21 mouse cellular contexts compared by ENCODE assay signal in the genomic region with DNA sequence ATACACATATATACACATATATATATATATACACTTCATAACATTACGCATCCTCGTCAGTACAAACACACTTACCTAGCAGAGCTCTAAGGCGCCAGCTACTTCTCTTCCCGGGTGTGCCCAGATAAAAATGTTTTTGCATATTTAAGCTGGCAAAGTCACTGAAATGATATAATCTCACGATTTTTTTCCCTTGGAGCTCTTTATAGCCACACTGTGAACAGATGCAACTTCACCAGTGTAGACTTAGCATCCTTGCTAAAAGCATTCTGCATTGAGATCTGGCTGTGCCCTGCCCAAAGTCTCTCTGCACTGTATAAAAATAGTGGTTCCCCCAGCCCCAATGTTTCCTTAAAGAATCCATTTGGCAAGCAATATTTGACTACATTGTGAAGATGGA.
DNase-seq lines count a peak whose midpoint lies in the region; ATAC-seq lines count a peak whose summit lies in the region.
"Had no signal": no experiment of that assay in that cellular context is flagged by ENCODE, and none has a peak within 500 bp of the region (broad histone marks: within the 10 kb centered on the region; RNA-seq: fewer than 3 reads in every experiment).

No protein-coding gene starts in this region.

- WGBS in forebrain, embryonic 16.5 days, result 74% methylated on average over 5 of the region's 5 CpGs
- WGBS in forebrain, embryonic 13.5 days, result 87% methylated on average over 5 of the region's 5 CpGs

- ATAC-seq in forebrain, embryonic 16.5 days, result 0 out of 2 replicates have a peak, but pooled peaks have one; percentile 20
- ATAC-seq in forebrain, embryonic 13.5 days, result no peak

- no peaks in the 10 kb centered on the region for H3K36me3 ChIP-seq in forebrain, embryonic 16.5 days (ENCODE audit: control insufficient read depth, insufficient read depth)
- H3K36me3 ChIP-seq in forebrain, embryonic 13.5 days (ENCODE audit: poor library complexity, severe bottlenecking), result no peaks in the 10 kb centered on the region
- H3K36me3 ChIP-seq: embryonic facial prominence, embryonic 15.5 days; forebrain, embryonic 10.5 days; heart, embryonic 13.5 days; hindbrain, embryonic 15.5 days had no signal

- H3K27me3 ChIP-seq in forebrain, embryonic 16.5 days (replicated peaks; ENCODE audit: control insufficient read depth, insufficient read depth, low read length), result no peaks in the 10 kb centered on the region
- H3K27me3 ChIP-seq in forebrain, embryonic 13.5 days, result no peaks in the 10 kb centered on the region
- H3K27me3 ChIP-seq: embryonic facial prominence, embryonic 15.5 days; heart, embryonic 13.5 days; hindbrain, embryonic 15.5 days had no signal

- H3K9ac ChIP-seq in forebrain, embryonic 16.5 days (replicated peaks; ENCODE audit: low read depth, low read length), result no peak overlapping the region
- no peak overlapping the region for H3K9ac ChIP-seq in forebrain, embryonic 13.5 days
- H3K9ac ChIP-seq: embryonic facial prominence, embryonic 15.5 days; heart, embryonic 13.5 days; hindbrain, embryonic 15.5 days had no signal

- no peak overlapping the region for H3K4me2 ChIP-seq in forebrain, embryonic 16.5 days (ENCODE audit: low read length)
- H3K4me2 ChIP-seq in forebrain, embryonic 13.5 days, result no peak overlapping the region
- H3K4me2 ChIP-seq: embryonic facial prominence, embryonic 15.5 days; heart, embryonic 13.5 days; hindbrain, embryonic 15.5 days had no signal

- no peak overlapping the region for H3K27ac ChIP-seq in forebrain, embryonic 16.5 days (ENCODE audit: low read length)
- no peak overlapping the region for H3K27ac ChIP-seq in forebrain, embryonic 13.5 days
- H3K27ac ChIP-seq: embryonic facial prominence, embryonic 15.5 days; forebrain, embryonic 10.5 days; gastrocnemius, adult 2 months; heart, embryonic 13.5 days; hindbrain, embryonic 15.5 days had no signal

- intact Hi-C loops in left cerebral cortex, postnatal 25 days (cut with DNase I), result loop anchor here (2.0 kb wide), 2 partner anchors 34 to 84 kb away; no protein-coding TSS in a partner anchor

- H3K4me3 ChIP-seq in forebrain, embryonic 16.5 days (replicated peaks; ENCODE audit: low read length), result no peak overlapping the region
- no peak overlapping the region for H3K4me3 ChIP-seq in forebrain, embryonic 13.5 days
- H3K4me3 ChIP-seq: embryonic facial prominence, embryonic 15.5 days; erythroblast, embryonic 14.5 days; forebrain, embryonic 10.5 days; gastrocnemius, adult 2 months; heart, embryonic 13.5 days; hindbrain, embryonic 15.5 days had no signal

- no peaks in the 10 kb centered on the region for H3K9me3 ChIP-seq in forebrain, embryonic 16.5 days (ENCODE audit: control insufficient read depth, low read length)
- H3K9me3 ChIP-seq in forebrain, embryonic 13.5 days (replicated peaks), result no peaks in the 10 kb centered on the region
- H3K9me3 ChIP-seq: embryonic facial prominence, embryonic 15.5 days; forebrain, embryonic 10.5 days; heart, embryonic 13.5 days; hindbrain, embryonic 15.5 days had no signal

- DNase-seq in layer of hippocampus, adult 11-12 months (ENCODE audit: low spot score), result peak; percentile 16
- no peak for DNase-seq in layer of hippocampus, adult 8-10 months (ENCODE audit: low spot score in 2 of 2)
- DNase-seq in right cerebral cortex, adult 18-20 months, result peak; percentile 54
- no peak for DNase-seq in right cerebral cortex, postnatal 4 days
- DNase-seq in left cerebral cortex, postnatal 25 days (ENCODE audit: low spot score in 2 of 2), result peak; percentile 40 to 92
- no peak for DNase-seq in c-Kit-positive CD71-positive TER-119-positive erythroid progenitor cells, embryonic 14.5 days (ENCODE audit: low spot score)
- DNase-seq: adrenal gland, postnatal 10 days; B cell, adult 2 months; cerebellum, adult 2 months; cerebellum, postnatal 10 days; embryo, embryonic 11 days; gastrocnemius, adult 2 months; gastrocnemius, postnatal 25 days; heart, postnatal 36 days had no signal

- H3K4me1 ChIP-seq in forebrain, embryonic 16.5 days (replicated peaks; ENCODE audit: control insufficient read depth, insufficient read depth, low read length), result peaks cover 4% of the 10 kb centered on the region; the same call in 1 of the 2 replicates
- H3K4me1 ChIP-seq in forebrain, embryonic 13.5 days, result peaks cover 8% of the 10 kb centered on the region
- H3K4me1 ChIP-seq: heart, embryonic 13.5 days had no signal

Comparison
In these comparisons a context has a peak if more than half of its experiments do, and no peak if none do; other contexts are left out.
1. DNase-seq: peak in layer of hippocampus, adult 11-12 months (single experiment), right cerebral cortex, adult 18-20 months (single experiment) and left cerebral cortex, postnatal 25 days (2 of 2); none in layer of hippocampus, adult 8-10 months (0 of 2), right cerebral cortex, postnatal 4 days (single experiment) and c-Kit-positive CD71-positive TER-119-positive erythroid progenitor cells, embryonic 14.5 days (single experiment).